Mouse (Mus musculus) megakaryocyte, embryonic 14.5 days (primary cell): ENCODE results near the gene Il4.

ENCODE experiments used
- FLI1 ChIP-seq: IDR thresholded peaks from 2 replicates; pipeline ENCODE4 v1.6.1; 2012; ENCODE audit warnings: low read length, inconsistent platforms, mixed read lengths
- GATA1 ChIP-seq: IDR thresholded peaks from 3 replicates; pipeline ENCODE4 v1.6.1; 2012; ENCODE audit warnings: mixed read lengths, low read length, inconsistent platforms, borderline replicate concordance

- no peak for TF ChIP-seq GATA1
- no peak for TF ChIP-seq FLI1
Measured at GRCm38 (mm10) chr11:53651441-53651840, 33.0 kb upstream of the Il4 start.
